Mouse (Mus musculus): ENCODE data around the gene Rbm43. TPM values are rescaled to one million over a fixed set of nuclear protein-coding genes. Genes with fewer than 3 reads are reported as not detected.
"Not testable (repeated sequence)": the region's sequence is repeated elsewhere in the genome, so short reads cannot be mapped to it uniquely, and the experiment has no call there.

Rbm43 gene
- polyA plus RNA-seq, 1 experiment from 2014 or later, result 5.4 TPM

GRCm38 (mm10) chr2:51907538-51908110, 27.3 kb downstream of the Rbm43 start:
- no peak overlapping the region for H3K4me3 ChIP-seq (replicated peaks)
- 60% methylated on average over 4 of the region's 4 CpGs for WGBS
- ATAC-seq (ENCODE audit: low FRiP score), result no peak
- no peaks in the 10 kb centered on the region for H3K9me3 ChIP-seq
- no peak overlapping the region for H3K27ac ChIP-seq
- H3K4me1 ChIP-seq, result peaks cover 3% of the 10 kb centered on the region; the same call in 1 of the 2 replicates
- H3K36me3 ChIP-seq (replicated peaks), result no peaks in the 10 kb centered on the region
- H3K4me2 ChIP-seq, result no peak overlapping the region
- H3K27me3 ChIP-seq, result no peaks in the 10 kb centered on the region
- no peak overlapping the region for H3K9ac ChIP-seq

- H3K27ac ChIP-seq, result no peak overlapping the region
- H3K27me3 ChIP-seq, result no peaks in the 10 kb centered on the region
- WGBS, result 80% methylated on average over 8 of the region's 8 CpGs
- no peak overlapping the region for H3K4me2 ChIP-seq
- no peak overlapping the region for H3K4me3 ChIP-seq (replicated peaks)
- H3K9ac ChIP-seq, result no peak overlapping the region
- no peaks in the 10 kb centered on the region for H3K9me3 ChIP-seq
- peaks cover 3% of the 10 kb centered on the region; the same call in 1 of the 2 replicates for H3K4me1 ChIP-seq
- no peak for ATAC-seq (ENCODE audit: low FRiP score)
- no peaks in the 10 kb centered on the region for H3K36me3 ChIP-seq (replicated peaks)
These were observed 29.3 kb downstream of the Rbm43 start for GRCm38 (mm10) chr2:51905637-51906036.

GRCm38 (mm10) chr2:51892411-51892901, 42.5 kb downstream of the Rbm43 start:
- Histone ChIP-seq H3K36me3 (replicated peaks) (no peaks in the 10 kb centered on the region), H3K4me2 (no peak overlapping the region), H3K27ac (no peak overlapping the region), H3K27me3 (no peaks in the 10 kb centered on the region), H3K4me1 (no peaks in the 10 kb centered on the region), H3K4me3 (replicated peaks) (no peak overlapping the region), H3K9me3 (no peaks in the 10 kb centered on the region), H3K9ac (no peak overlapping the region)
- WGBS, result 89% methylated on average over 12 of the region's 12 CpGs
- ATAC-seq (ENCODE audit: low FRiP score), result no peak

- Histone ChIP-seq H3K27ac (no peak overlapping the region), H3K4me3 (replicated peaks) (no peak overlapping the region), H3K36me3 (replicated peaks) (no peaks in the 10 kb centered on the region), H3K9me3 (no peaks in the 10 kb centered on the region), H3K9ac (no peak overlapping the region), H3K4me1 (no peaks in the 10 kb centered on the region), H3K27me3 (no peaks in the 10 kb centered on the region), H3K4me2 (no peak overlapping the region)
- no peak for ATAC-seq (ENCODE audit: low FRiP score)
- WGBS, result 91% methylated on average over 4 of the region's 4 CpGs
These were observed 44.0 kb downstream of the Rbm43 start for GRCm38 (mm10) chr2:51890961-51891360.

- H3K27me3 ChIP-seq; H3K4me3 ChIP-seq (replicated peaks); H3K4me2 ChIP-seq; H3K36me3 ChIP-seq (replicated peaks); ATAC-seq (ENCODE audit: low FRiP score); H3K4me1 ChIP-seq; H3K27ac ChIP-seq; H3K9me3 ChIP-seq; H3K9ac ChIP-seq: not testable (repeated sequence)
- 97% methylated on average over 17 of the region's 26 CpGs for WGBS
These were observed 44.8 kb downstream of the Rbm43 start for GRCm38 (mm10) chr2:51890139-51890538.

- no peaks in the 10 kb centered on the region for H3K36me3 ChIP-seq (replicated peaks)
- no peaks in the 10 kb centered on the region for H3K9me3 ChIP-seq
- no peak for ATAC-seq (ENCODE audit: low FRiP score)
- no peak overlapping the region for H3K9ac ChIP-seq
- H3K4me2 ChIP-seq, result no peak overlapping the region
- H3K27ac ChIP-seq, result no peak overlapping the region
- H3K27me3 ChIP-seq, result no peaks in the 10 kb centered on the region
- 87% methylated on average over 1 of the region's 1 CpGs for WGBS
- no peak overlapping the region for H3K4me3 ChIP-seq (replicated peaks)
- H3K4me1 ChIP-seq, result no peaks in the 10 kb centered on the region
These were observed 54.8 kb downstream of the Rbm43 start for GRCm38 (mm10) chr2:51880143-51880542.

Other genes with a start within 250 kb of the Rbm43 start
- gene Nmi, start 38.3 kb upstream of the Rbm43 start, polyA plus RNA-seq (2016; fragmentation: Nextera tagmentation; extraction: Ambion mirVana), result 4.8 and 5.6 TPM in 2 replicates
- gene Tnfaip6, start 102.8 kb upstream of the Rbm43 start, polyA plus RNA-seq (2016; fragmentation: Nextera tagmentation; extraction: Ambion mirVana), result 22.9 and 25.9 TPM in 2 replicates
- gene Rif1, start 137.7 kb upstream of the Rbm43 start, polyA plus RNA-seq (2016; fragmentation: Nextera tagmentation; extraction: Ambion mirVana), result 53.0 and 56.1 TPM in 2 replicates

All from forebrain, embryonic 12.5 days (tissue).